Mouse (Mus musculus) cortical plate, adult 2 months (tissue): Measurements from ENCODE around the gene 9530003J23Rik.

ENCODE experiments used
- CTCF ChIP-seq: fragments of 200-500 bp; IDR thresholded peaks from 2 replicates; pipeline ENCODE4 v1.5.1; 2011; ENCODE audit warnings: mild to moderate bottlenecking, control low read depth, low read length; ENCODE audit not compliant: insufficient read depth; ENCODE audit errors: extremely low read depth
- POLR2A ChIP-seq: fragments of 200-500 bp; IDR thresholded peaks from 2 replicates; pipeline ENCODE4 v1.6.1; 2011; ENCODE audit warnings: mild to moderate bottlenecking, low read length, control low read depth; ENCODE audit not compliant: insufficient read depth; ENCODE audit errors: extremely low read depth

DNA sequence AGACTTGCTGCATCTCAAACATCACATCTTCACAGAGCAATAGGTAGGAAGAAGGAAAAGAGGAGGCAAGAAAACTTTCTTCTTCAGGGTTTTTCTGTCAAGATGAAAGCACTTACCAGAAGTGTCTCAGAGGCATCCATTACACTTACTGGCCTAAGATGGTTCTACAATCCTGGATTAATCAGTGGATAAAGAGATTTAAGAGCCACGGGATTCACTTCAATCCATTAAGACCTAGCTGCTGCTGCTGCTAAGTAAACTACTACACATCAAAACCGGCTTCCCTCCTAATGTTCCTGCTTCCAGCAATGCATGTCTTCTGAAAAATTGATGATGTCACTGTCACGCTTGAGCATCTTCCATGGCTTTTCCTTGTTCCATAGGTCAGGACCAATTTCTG, 41.8 kb downstream of the 9530003J23Rik start:
- TF ChIP-seq POLR2A (no peak), CTCF (no peak)
